Mouse (Mus musculus) c-Kit-positive CD71-positive TER-119-positive erythroid progenitor cells, embryonic 14.5 days (primary cell): ENCODE measurements at regions not wholly inside any gene's neighbourhood (a gene's known extent, or its start where the extent isn't known, plus 50 kb on each side); places are given as distances from the start of the nearest gene placed in this dataset.

Source experiments
- DNase-seq: peaks from one replicate; pipeline ENCODE4 v3.0.0-alpha.2; 2013; ENCODE audit warnings: low spot score

- DNase-seq: no peak
Measured at GRCm38 (mm10) chr5:43137777-43138176, 95.2 kb upstream of the Cpeb2 start.

- DNase-seq: no peak
Measured at GRCm38 (mm10) chr5:43138931-43139486, 94.0 kb upstream of the Cpeb2 start.

GRCm38 (mm10) chr5:43139813-43140212 lies 93.2 kb upstream of the Cpeb2 start:
- DNase-seq: no peak

DNA sequence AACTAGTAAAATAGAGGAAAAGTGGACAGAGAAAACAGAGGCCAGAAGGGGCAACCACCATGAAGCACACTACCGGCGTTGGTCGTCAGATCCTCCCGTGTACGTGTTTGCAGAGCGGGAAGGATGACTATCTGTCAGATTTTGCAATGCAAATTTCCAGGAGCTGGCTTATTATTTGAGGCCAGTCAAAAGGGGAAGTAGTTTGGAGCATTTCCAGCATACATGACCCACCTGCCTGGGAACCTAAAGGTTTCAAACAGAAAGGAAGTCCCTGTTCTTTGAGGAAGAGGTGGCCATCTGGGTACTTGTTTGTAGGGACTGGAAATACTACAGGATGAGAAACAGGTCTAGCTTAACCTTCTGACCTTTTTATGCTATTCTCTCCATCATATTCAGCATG lies 87.0 kb upstream of the Cpeb2 start:
- no peak for DNase-seq

DNA sequence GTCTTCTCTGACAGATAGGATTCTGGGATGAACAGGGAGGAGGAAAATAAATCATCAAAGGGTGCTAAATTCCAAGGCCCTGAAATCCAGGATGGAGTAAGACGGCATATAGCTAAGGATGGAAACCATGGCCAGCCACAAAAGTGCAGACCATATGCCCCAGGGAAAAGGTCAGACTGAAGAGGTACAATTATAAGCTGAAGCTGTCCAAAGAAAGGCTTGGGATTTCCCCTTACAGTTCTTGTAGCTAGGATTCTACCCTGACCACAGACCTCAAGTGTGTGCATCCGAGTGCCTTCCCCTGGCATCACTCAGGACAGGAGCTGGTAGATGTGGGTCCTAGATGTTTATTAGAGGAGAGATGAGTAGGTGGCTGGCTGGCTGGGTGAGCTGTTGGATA lies 86.0 kb upstream of the Cpeb2 start:
- no peak for DNase-seq

DNA sequence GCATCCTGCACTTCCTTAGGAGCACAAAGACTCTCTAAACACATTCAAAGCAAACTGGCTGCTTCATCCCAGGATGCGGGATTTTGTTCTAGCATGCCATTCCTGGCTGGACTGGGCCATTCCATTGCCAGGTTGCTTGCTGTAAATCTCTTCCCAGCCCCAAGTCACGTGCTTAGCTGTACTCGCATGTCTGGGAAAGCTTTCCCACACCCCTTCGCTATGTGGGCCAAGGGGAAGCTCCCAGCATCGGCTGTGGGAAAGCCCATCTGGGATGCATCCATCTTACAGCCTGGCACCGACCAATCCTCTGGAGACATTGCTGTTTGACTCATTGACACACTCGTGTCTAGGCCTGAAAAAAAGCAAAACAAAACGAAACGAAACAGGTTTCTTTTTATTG lies 84.5 kb upstream of the Cpeb2 start:
- no peak for DNase-seq

DNA sequence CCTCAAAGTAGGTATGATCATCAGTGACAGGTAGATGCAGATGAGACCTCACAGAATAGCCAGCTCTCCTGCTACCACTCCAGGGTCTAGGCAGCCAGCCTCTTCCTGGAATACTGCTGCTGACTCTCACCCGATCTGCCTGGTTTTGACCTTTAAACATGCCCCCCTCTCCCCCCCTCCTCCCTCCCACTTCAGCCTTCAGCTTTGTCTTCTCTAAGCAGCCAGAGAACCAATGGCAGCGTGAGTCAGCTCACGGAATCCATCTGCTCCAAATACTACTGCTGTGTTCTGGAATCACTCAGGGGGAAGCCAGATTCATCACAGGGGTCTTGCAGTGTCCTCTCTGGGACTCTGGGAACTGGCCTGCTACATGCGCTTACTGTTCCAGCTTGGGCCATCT lies 83.4 kb upstream of the Cpeb2 start:
- DNase-seq: no peak

- no peak for DNase-seq
Measured at GRCm38 (mm10) chr5:43151099-43151774, 81.7 kb upstream of the Cpeb2 start.

- DNase-seq: no peak
Measured at GRCm38 (mm10) chr5:43152119-43152611, 80.8 kb upstream of the Cpeb2 start.

- DNase-seq: no peak
Measured at GRCm38 (mm10) chr5:43152881-43153280, 80.1 kb upstream of the Cpeb2 start.

DNA sequence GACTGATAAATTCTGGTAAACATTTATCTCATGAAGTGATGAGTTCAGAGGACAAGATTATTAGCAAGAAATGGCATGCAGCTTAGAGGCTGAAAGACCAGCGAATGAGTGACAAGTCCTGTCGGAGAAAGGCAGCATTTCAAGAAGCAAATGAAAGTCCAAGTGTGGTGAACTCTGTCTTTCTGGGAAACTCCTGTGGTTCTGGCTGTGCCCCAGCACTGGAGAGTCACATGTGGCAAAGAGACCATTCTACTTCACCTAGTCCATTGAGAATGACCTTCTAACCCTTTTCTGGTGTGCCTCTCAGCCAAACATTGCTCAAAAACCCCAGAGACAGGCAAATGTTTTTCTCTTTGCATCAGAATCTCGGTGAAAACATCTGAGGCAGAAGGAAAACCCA lies 76.2 kb upstream of the Cpeb2 start:
- DNase-seq: no peak

GRCm38 (mm10) chr5:43160140-43160539 lies 72.8 kb upstream of the Cpeb2 start:
- DNase-seq: no peak

DNA sequence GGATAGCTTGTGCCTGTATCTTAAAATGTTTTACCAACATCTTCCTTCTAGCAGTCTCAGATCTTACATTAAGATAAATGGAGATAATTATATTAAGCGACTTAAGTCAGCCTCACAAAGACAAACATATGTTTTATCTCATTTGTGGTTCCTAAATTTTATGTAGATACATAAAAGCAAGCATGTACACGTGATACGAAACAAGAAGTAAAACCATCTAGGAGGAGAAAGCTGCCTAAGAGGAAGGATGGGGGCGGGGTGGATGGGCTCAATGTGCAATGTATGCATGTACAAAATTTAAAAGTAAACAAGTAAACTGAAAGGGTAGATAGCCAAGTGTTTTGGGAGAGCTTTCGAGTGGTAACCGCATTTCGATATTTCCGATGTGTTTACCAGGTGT lies 51.5 kb upstream of the Cpeb2 start:
- DNase-seq: no peak
